Mouse (Mus musculus) 3T3-L1 (cell line): ENCODE results near the gene Cenpu.
A peak's percentile ranks its signal among the peaks of the same experiment; 100 is the strongest.

ENCODE experiments used
- DNase-seq: peaks from one replicate; pipeline ENCODE4 v3.0.0-alpha.2; 2015; ENCODE audit warnings: low read depth, low spot score

The Cenpu gene

GRCm38 (mm10) chr8:46551615-46552440, at the start of gene Cenpu:
Cenpu (plus strand) TSS chr8:46552028.
- peak; percentile 100 for DNase-seq

- no peak for DNase-seq
Observed at GRCm38 (mm10) chr8:46502333-46503071, 49.3 kb upstream of the Cenpu start.

GRCm38 (mm10) chr8:46503072-46503695, 48.6 kb upstream of the Cenpu start:
- DNase-seq = no peak

GRCm38 (mm10) chr8:46504196-46504595, 47.6 kb upstream of the Cenpu start:
- no peak for DNase-seq

GRCm38 (mm10) chr8:46508488-46509395, 43.1 kb upstream of the Cenpu start:
- no peak for DNase-seq

GRCm38 (mm10) chr8:46509474-46509873, 42.4 kb upstream of the Cenpu start:
- DNase-seq = no peak

- no peak for DNase-seq
Observed at GRCm38 (mm10) chr8:46511336-46511735, 40.5 kb upstream of the Cenpu start.

- no peak for DNase-seq
Observed at GRCm38 (mm10) chr8:46512538-46512937, 39.3 kb upstream of the Cenpu start.

GRCm38 (mm10) chr8:46514027-46514426, 37.8 kb upstream of the Cenpu start:
- no peak for DNase-seq

GRCm38 (mm10) chr8:46520667-46521066, 31.2 kb upstream of the Cenpu start:
- no peak for DNase-seq

- no peak for DNase-seq
Observed at GRCm38 (mm10) chr8:46526098-46526497, 25.7 kb upstream of the Cenpu start.

GRCm38 (mm10) chr8:46526821-46527220, 25.0 kb upstream of the Cenpu start:
- no peak for DNase-seq

GRCm38 (mm10) chr8:46529508-46529907, 22.3 kb upstream of the Cenpu start:
- no peak for DNase-seq

- no peak for DNase-seq
Observed at GRCm38 (mm10) chr8:46530541-46530940, 21.3 kb upstream of the Cenpu start.

GRCm38 (mm10) chr8:46533926-46534325, 17.9 kb upstream of the Cenpu start:
- DNase-seq = no peak

- no peak for DNase-seq
Observed at GRCm38 (mm10) chr8:46539701-46540100, 12.1 kb upstream of the Cenpu start.

GRCm38 (mm10) chr8:46543191-46543590, 8.6 kb upstream of the Cenpu start:
- DNase-seq = no peak

- DNase-seq = no peak
Observed at GRCm38 (mm10) chr8:46543662-46544061, 8.2 kb upstream of the Cenpu start.

GRCm38 (mm10) chr8:46545854-46546253, 6.0 kb upstream of the Cenpu start:
- DNase-seq = no peak

- DNase-seq = no peak
Observed at GRCm38 (mm10) chr8:46546431-46547176, 5.2 kb upstream of the Cenpu start.

GRCm38 (mm10) chr8:46547245-46547644, 4.6 kb upstream of the Cenpu start:
- peak; percentile 87 for DNase-seq
